Mouse (Mus musculus) heart, embryonic 12.5 days (tissue): ENCODE data around the gene Flt1. TPM values are rescaled to one million over a fixed set of nuclear protein-coding genes. Genes with fewer than 3 reads are reported as not detected.

Source experiments
- ATAC-seq: fragments of 200-750 bp; cut with Nextera tagmentation; 2 replicates; pipeline ENCODE4 v1.8.0; 2017; ENCODE audit warnings: moderate TSS enrichment, moderate library complexity; ENCODE audit not compliant: insufficient number of reproducible peaks, low FRiP score
- H3K27ac ChIP-seq: fragments of 300-500 bp; sonication (generic); 2 replicates; pipeline ENCODE4 v1.5.1; 2016; ENCODE audit warnings: mild to moderate bottlenecking, moderate library complexity; ENCODE audit not compliant: poor library complexity, severe bottlenecking
- H3K27me3 ChIP-seq: fragments of 300-500 bp; sonication (generic); replicated peaks from 2 replicates; pipeline ENCODE4 v1.6.1; 2016; ENCODE audit warnings: mild to moderate bottlenecking, moderate library complexity
- H3K36me3 ChIP-seq: fragments of 300-500 bp; sonication (generic); 2 replicates; pipeline ENCODE4 v1.6.1; 2016; ENCODE audit warnings: mild to moderate bottlenecking, moderate library complexity
- H3K4me1 ChIP-seq: fragments of 300-500 bp; sonication (generic); replicated peaks from 2 replicates; pipeline ENCODE4 v1.6.1; 2016; ENCODE audit warnings: mild to moderate bottlenecking
- H3K4me2 ChIP-seq: fragments of 300-500 bp; sonication (generic); 2 replicates; pipeline ENCODE4 v1.6.1; 2016; ENCODE audit warnings: mild to moderate bottlenecking, moderate library complexity
- H3K4me3 ChIP-seq: fragments of 300-500 bp; sonication (generic); 2 replicates; pipeline ENCODE4 v1.5.1; 2016; ENCODE audit warnings: mild to moderate bottlenecking
- H3K9ac ChIP-seq: fragments of 300-500 bp; sonication (generic); 2 replicates; pipeline ENCODE4 v1.6.1; 2016; ENCODE audit warnings: mild to moderate bottlenecking, moderate library complexity
- H3K9me3 ChIP-seq: fragments of 300-500 bp; sonication (generic); replicated peaks from 2 replicates; pipeline ENCODE4 v1.6.1; 2016; ENCODE audit warnings: mild to moderate bottlenecking, moderate library complexity
- WGBS: fragments of 180-500 bp; shearing (Covaris S2); methylation state at CpG from one replicate; pipeline ENCODE4 v1.1.7; 2016; 5-methylcytosine and 5-hydroxymethylcytosine counted together
- polyA plus RNA-seq: library from polyadenylated mRNA; unstranded; fragments of >200 nt; fragmentation: Nextera tagmentation; extraction: Ambion mirVana; gene quantifications from 2 replicates; pipeline ENCODE4 v1.2.1, GENCODE M21; 2016

Gene Flt1
- polyA plus RNA-seq, 1 experiment from 2014 or later: 27.8 TPM

DNA sequence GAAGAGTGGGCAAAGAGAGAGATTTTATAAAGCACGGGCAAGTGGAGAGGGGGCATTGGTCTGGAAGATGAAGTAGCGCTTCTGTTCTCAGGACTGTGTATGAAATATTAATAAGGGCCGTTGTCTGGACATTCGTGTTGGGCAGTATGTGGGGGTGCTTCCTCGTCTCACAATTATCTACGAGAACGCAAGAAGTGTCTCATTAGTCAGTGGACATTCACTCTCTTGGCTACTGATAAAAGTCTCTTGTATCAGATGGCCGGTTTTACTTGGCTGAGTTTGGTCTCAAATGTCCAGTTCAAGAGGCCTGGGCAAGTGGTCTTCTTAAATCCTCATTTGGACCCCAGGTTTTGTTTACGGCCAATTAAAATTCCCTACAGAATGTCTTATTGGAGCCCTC is 60.4 kb downstream of the Flt1 start:
- Histone ChIP-seq H3K27ac (no peak overlapping the region), H3K4me3 (no peak overlapping the region), H3K9ac (no peak overlapping the region), H3K9me3 (peaks cover 8% of the 10 kb centered on the region), H3K36me3 (peaks cover 12% of the 10 kb centered on the region), H3K4me2 (no peak overlapping the region), H3K4me1 (peaks cover 10% of the 10 kb centered on the region; the same call in 1 of the 2 replicates), H3K27me3 (no peaks in the 10 kb centered on the region)
- 81% methylated on average over 9 of the region's 9 CpGs for WGBS
- no peak for ATAC-seq

DNA sequence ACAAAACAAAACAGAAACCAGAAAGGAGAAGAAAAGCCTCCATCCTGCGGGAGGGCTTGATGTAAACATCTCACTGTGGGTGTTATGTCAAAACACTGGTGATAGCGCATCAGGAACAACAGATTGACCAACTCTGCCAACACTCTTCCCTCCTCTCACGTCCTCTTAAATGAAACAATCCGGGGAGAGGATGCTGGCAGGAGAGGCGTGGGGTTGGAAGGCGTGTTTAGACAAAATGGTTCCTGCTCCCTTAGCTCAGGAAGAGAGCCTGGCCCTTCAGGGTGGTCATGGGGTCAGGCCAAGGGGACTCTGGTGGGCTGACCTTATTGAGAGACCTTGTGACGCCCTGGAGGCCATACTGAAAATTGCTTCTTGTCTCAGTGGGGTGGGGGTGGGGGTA is 65.9 kb downstream of the Flt1 start:
- Histone ChIP-seq H3K4me3 (no peak overlapping the region), H3K36me3 (peaks cover 4% of the 10 kb centered on the region; the same call in 1 of the 2 replicates), H3K27me3 (no peaks in the 10 kb centered on the region), H3K4me1 (peaks cover 28% of the 10 kb centered on the region), H3K9me3 (no peaks in the 10 kb centered on the region), H3K4me2 (no peak overlapping the region), H3K9ac (no peak overlapping the region), H3K27ac (no peak overlapping the region)
- ATAC-seq: no peak
- WGBS: 73% methylated on average over 7 of the region's 7 CpGs

DNA sequence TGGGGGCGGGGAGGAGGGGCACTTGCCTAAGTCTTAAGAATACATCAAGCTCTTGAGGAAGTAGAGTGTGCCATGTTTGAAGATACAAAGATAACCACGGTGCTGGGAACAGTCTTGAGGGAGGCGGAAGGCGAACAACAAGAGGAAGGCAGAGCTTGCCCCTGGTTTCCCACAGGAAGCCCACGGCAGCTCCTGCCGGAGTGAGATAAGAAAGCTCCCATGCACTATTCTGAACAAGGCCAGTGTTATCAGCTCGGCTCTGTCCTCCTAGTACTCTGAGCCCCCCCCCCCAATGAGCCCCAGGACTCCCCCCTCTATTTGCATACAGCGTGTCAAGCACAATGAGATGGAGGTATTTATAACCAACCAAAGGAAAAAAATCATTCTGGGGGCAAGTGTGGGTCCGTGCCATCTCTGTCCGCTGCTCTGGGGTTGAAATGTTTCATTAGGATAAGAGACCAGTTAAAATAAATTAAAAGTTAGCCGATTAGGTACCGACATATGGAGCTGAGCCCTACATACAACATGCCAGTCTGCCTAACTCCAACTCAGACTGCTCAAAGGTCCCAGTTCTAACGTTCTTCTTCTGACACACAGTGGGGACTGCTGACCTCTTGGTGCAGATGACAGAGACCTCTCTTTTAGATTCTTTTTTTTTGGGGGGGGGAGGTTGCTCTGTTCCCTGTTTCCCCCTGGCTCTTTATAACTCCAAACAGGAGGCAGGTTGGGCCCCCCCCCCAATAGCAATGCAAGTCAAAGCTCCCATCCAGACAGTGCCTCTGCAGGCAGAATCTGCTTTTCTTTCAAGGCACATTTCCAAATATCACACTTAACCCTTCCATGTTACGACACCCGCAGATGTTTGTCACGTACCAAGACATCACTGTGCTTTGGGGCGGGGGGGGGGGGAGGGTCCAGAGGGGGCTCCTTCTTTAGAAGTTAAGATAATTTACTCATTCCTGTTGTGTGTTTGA is 67.6 kb downstream of the Flt1 start:
- H3K4me2 ChIP-seq: peak overlapping the region; percentile 59

DNA sequence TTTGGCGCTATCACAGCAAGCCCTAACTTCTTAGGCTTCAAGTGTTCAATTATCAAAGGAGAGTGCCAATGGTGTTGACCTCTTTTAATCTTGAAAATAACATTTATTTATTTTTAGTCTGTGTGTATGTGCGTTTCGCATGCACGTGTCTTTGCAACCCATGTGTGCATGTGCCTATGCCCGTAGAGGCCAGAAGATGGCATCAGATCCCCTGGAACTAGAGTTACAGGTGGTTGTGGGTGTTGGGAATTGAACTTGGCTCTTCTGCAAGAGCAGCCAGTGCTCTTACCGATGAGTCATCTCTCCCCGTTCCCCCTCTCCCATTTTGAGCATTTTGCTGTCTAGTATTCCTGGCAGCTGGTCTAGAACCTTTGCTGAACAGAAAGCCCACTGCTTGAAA is 70.0 kb downstream of the Flt1 start:
- Histone ChIP-seq H3K9ac (no peak overlapping the region), H3K9me3 (no peaks in the 10 kb centered on the region), H3K4me3 (no peak overlapping the region), H3K27ac (no peak overlapping the region), H3K4me1 (peaks cover 19% of the 10 kb centered on the region), H3K36me3 (peaks cover 13% of the 10 kb centered on the region), H3K4me2 (no peak overlapping the region), H3K27me3 (no peaks in the 10 kb centered on the region)
- ATAC-seq: no peak
- whole genome bisulfite sequencing: 84% methylated on average over 7 of the region's 7 CpGs

More for the DNA sequence above, 67.6 kb downstream of the Flt1 start:
- H3K27me3 ChIP-seq: no peaks in the 10 kb centered on the region
- 15% methylated on average over 17 of the region's 17 CpGs for WGBS
- H3K4me3 ChIP-seq: peak overlapping the region; percentile 9; the same call in 1 of the 2 replicates
- H3K9me3 ChIP-seq: no peaks in the 10 kb centered on the region
- ATAC-seq: peak; percentile 92
- H3K9ac ChIP-seq: no peak overlapping the region
- H3K27ac ChIP-seq: peak overlapping the region; percentile 52
- H3K36me3 ChIP-seq: peaks cover 13% of the 10 kb centered on the region
- H3K4me1 ChIP-seq: peaks cover 28% of the 10 kb centered on the region

DNA sequence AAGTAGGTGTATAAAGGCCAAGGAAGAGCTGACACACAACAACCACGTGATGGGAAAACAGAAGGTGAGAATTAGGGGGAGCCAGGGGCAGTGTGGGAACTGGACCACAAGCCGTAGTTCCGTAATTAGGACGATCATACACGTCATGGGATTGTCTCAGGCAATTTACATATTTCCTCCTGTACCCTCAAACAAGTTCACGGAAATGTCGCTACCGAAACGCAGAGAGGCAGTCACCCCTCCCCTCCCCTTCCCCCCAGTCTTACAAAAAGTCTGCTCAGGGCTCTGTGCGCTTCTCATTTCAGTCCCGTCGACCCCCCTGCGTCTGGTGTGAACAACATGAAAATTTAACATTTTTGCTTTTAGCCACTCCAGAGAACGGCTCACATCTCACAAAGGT is 74.6 kb downstream of the Flt1 start:
- H3K27me3 ChIP-seq: no peaks in the 10 kb centered on the region
- peaks cover 15% of the 10 kb centered on the region for H3K36me3 ChIP-seq
- H3K9ac ChIP-seq: no peak overlapping the region
- no peak for ATAC-seq
- H3K4me2 ChIP-seq: no peak overlapping the region
- H3K9me3 ChIP-seq: no peaks in the 10 kb centered on the region
- H3K27ac ChIP-seq: no peak overlapping the region
- H3K4me1 ChIP-seq: peaks cover 3% of the 10 kb centered on the region
- 86% methylated on average over 14 of the region's 14 CpGs for WGBS
- H3K4me3 ChIP-seq: no peak overlapping the region

DNA sequence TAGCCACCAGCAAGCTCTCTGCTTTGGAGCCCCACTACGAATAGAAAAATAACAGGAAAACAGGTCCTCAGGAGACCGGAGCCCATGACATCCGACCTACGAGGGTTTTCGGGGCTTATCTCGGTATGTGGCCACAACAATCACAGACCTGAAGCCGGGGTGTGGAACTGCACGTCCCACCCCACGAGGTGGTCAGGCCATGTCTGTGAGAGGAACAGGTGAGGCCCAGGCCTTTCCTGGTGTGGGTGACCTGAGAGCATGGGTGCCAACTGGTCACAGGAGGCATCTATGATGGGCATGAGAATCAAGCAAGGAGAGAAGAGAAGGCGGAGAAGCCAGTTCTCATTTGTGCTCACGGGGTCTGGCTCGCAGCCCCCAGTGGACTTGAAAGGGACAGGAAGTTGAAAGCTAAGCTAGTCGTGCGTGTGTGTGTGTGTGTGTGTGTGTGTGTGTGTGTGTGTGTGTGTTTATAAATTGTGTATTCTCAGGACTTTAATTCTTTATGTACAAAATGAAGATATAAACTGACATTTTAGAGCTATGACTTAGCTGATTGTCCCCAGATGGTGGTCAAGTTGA is 79.4 kb downstream of the Flt1 start:
- no peaks in the 10 kb centered on the region for H3K27me3 ChIP-seq
- no peak; the same call in 1 of the 2 replicates for ATAC-seq
- 53% methylated on average over 14 of the region's 14 CpGs for whole genome bisulfite sequencing
- no peaks in the 10 kb centered on the region for H3K9me3 ChIP-seq
- H3K36me3 ChIP-seq: peaks cover 3% of the 10 kb centered on the region; the same call in 1 of the 2 replicates
- no peak overlapping the region for H3K9ac ChIP-seq
- no peak overlapping the region for H3K4me3 ChIP-seq
- no peak overlapping the region for H3K4me2 ChIP-seq
- H3K27ac ChIP-seq: peak overlapping the region; percentile 88
- H3K4me1 ChIP-seq: peaks cover 26% of the 10 kb centered on the region

DNA sequence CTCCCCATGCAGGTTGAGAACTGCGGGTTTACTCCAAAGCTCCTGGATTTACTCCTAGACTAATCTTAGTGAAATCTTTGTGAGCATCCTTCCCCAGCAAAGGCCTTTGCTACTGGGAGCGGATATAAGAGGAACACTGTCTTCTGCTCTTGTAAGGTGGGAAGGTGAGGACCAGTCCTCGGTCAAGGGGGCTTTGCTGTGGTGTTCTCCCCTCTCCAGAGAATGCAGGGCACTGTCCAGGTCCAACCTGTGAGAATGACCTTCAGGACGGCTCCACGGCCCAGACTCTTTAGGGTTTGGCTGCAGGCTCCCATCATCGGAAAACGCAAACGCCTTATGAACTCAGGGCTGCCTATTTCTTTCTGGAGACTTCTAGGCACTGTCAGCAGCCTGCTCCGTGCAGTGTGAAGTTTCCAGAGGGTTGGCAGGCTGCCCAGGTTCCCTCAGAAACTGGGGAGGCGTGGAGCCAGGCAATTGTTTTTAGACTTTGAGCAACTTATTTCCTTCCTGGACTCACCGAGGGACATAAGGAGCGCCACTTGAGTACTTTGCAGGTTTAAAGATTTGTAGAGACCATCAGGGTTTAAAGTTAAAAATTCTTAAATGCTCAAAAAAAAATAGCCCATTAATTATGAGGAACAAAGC is 80.7 kb downstream of the Flt1 start:
- Histone ChIP-seq H3K4me1 (peaks cover 29% of the 10 kb centered on the region), H3K27ac (peak overlapping the region; percentile 88), H3K4me2 (no peak overlapping the region), H3K27me3 (no peaks in the 10 kb centered on the region), H3K9me3 (no peaks in the 10 kb centered on the region), H3K9ac (no peak overlapping the region), H3K36me3 (peaks cover 3% of the 10 kb centered on the region; the same call in 1 of the 2 replicates), H3K4me3 (no peak overlapping the region)
- ATAC-seq: peak; percentile 82
- 30% methylated on average over 12 of the region's 12 CpGs for whole genome bisulfite sequencing

DNA sequence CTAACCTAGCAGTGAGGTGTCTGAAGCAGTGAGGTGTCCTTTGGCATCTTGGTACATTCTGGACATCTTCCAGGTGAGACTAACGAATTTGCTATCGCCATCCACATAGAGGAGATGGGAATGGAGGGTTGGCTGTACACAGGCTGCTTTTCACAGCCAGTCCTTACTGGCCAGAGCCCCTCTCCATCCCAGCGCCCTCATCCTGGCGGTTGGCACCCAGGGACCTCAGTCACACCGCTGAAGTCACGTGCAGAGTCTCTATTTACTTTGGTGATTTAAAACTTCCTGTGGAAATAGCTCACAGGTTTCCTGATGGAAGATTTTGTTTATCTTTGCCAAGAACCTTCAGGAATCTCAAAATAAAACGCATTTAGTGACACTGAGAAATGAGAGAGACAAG is 84.4 kb downstream of the Flt1 start:
- WGBS: 55% methylated on average over 7 of the region's 7 CpGs
- Histone ChIP-seq H3K9ac (no peak overlapping the region), H3K27ac (no peak overlapping the region)

DNA sequence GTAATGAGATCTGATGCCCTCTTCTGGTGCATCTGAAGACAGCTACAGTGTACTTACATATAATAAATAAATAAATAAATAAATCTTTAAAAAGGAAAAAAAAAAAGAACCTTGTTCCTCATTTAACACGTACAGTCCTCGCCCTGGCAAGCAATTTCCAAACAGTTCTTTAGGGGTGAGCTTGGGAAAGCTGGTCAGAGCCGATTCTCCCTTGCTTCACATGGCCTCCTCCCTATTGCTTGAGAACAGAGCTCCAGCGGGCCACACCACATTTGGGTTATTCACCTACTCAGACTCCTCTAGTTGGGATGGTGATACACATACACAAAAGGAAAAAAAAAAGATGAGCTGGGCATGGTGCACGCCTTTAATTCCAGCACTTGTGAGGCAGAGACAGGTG is 85.9 kb downstream of the Flt1 start:
- 88% methylated on average over 5 of the region's 5 CpGs for WGBS

More for the DNA sequence above, 84.4 kb downstream of the Flt1 start:
- H3K4me2 ChIP-seq: no peak overlapping the region
- H3K4me1 ChIP-seq: peaks cover 34% of the 10 kb centered on the region
- no peaks in the 10 kb centered on the region for H3K27me3 ChIP-seq
- no peak for ATAC-seq
- no peaks in the 10 kb centered on the region for H3K36me3 ChIP-seq
- no peaks in the 10 kb centered on the region for H3K9me3 ChIP-seq
- no peak overlapping the region for H3K4me3 ChIP-seq

DNA sequence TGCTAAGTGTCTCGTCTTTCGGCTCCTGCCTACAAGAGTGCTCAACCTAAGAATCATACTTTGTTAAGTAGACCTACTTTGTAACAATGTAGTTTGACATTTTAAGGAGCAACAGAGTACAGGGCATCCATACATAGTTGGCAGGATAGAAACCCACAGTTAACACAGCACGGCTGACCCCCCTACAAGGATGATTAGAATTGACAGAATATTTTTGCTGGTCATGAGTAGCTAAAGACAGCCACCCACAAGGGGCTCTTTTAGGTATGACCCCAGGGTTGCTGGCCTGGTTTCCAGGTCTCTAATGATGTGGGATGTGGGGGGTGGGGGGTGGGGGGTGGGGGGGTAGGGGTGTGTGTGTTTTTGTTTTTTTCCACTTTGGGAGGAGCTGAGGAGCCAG is 89.1 kb downstream of the Flt1 start:
- no peak overlapping the region for H3K4me2 ChIP-seq
- ATAC-seq: no peak

More for the DNA sequence above, 85.9 kb downstream of the Flt1 start:
- no peak overlapping the region for H3K4me2 ChIP-seq
- no peaks in the 10 kb centered on the region for H3K27me3 ChIP-seq
- H3K36me3 ChIP-seq: no peaks in the 10 kb centered on the region
- H3K27ac ChIP-seq: no peak overlapping the region
- ATAC-seq: no peak
- no peaks in the 10 kb centered on the region for H3K9me3 ChIP-seq
- peaks cover 21% of the 10 kb centered on the region for H3K4me1 ChIP-seq
- no peak overlapping the region for H3K4me3 ChIP-seq
- H3K9ac ChIP-seq: no peak overlapping the region

DNA sequence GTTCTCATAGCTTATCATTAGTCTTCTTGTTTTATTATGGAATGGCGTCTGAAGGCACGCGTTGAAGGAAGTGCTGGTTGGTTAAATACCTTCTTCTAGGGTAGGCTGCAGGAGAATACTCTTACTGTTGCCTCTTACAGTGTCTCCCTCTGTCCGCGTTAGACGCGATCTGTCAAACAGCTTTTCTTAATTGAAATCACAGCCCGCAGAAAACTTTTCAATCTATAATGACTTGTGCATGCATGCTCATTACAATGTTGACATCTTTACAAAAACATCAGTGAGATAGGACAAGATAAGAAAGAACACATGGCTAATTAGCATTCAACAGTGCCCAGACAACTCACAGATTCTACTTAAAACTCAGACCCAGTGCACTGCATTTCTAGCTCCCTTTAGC is 89.9 kb downstream of the Flt1 start:
- Histone ChIP-seq H3K27ac (no peak overlapping the region), H3K36me3 (peaks cover 15% of the 10 kb centered on the region; the same call in 1 of the 2 replicates), H3K4me3 (no peak overlapping the region), H3K4me1 (peaks cover 17% of the 10 kb centered on the region), H3K9ac (no peak overlapping the region), H3K27me3 (no peaks in the 10 kb centered on the region), H3K9me3 (no peaks in the 10 kb centered on the region), H3K4me2 (no peak overlapping the region)
- WGBS: 72% methylated on average over 8 of the region's 8 CpGs
- no peak for ATAC-seq

More for the DNA sequence above, 89.1 kb downstream of the Flt1 start:
- H3K9ac ChIP-seq: no peak overlapping the region
- no peaks in the 10 kb centered on the region for H3K9me3 ChIP-seq
- H3K4me3 ChIP-seq: no peak overlapping the region
- H3K27ac ChIP-seq: no peak overlapping the region
- peaks cover 17% of the 10 kb centered on the region for H3K4me1 ChIP-seq
- 86% methylated on average over 3 of the region's 3 CpGs for WGBS
- no peaks in the 10 kb centered on the region for H3K27me3 ChIP-seq
- H3K36me3 ChIP-seq: peaks cover 15% of the 10 kb centered on the region; the same call in 1 of the 2 replicates
